Mouse (Mus musculus): ENCODE results near the gene Opcml. TPM values are rescaled to one million over a fixed set of nuclear protein-coding genes. Genes with fewer than 3 reads are reported as not detected.

Gene Opcml
- polyA plus RNA-seq, 1 experiment from 2014 or later, result 1.9 TPM

- Histone ChIP-seq H3K4me1 (ENCODE audit: control insufficient read depth, insufficient read depth, low read length) (no peaks in the 10 kb centered on the region; the same call in 1 of the 2 replicates), H3K36me3 (ENCODE audit: control insufficient read depth, insufficient read depth, low read length) (no peaks in the 10 kb centered on the region), H3K4me3 (ENCODE audit: low read depth, low read length) (peak overlapping the region; percentile 39), H3K27me3 (ENCODE audit: control insufficient read depth, insufficient read depth, low read length) (peaks cover 27% of the 10 kb centered on the region), H3K4me2 (peak overlapping the region; percentile 66), H3K9ac (ENCODE audit: low read depth, low read length) (no peak overlapping the region; the same call in 1 of the 2 replicates), H3K27ac (ENCODE audit: low read depth, low read length) (no peak overlapping the region), H3K9me3 (replicated peaks; ENCODE audit: control insufficient read depth, low read length) (no peaks in the 10 kb centered on the region)
- no peak for ATAC-seq (replicated peaks; ENCODE audit: insufficient number of reproducible peaks, low FRiP score, low TSS enrichment)
- WGBS (ENCODE audit: insufficient replicate concordance), result 2% methylated on average over 12 of the region's 12 CpGs
Measured at GRCm38 (mm10) chr9:27791639-27791966, 1.0 kb downstream of the Opcml start.

GRCm38 (mm10) chr9:27792226-27792625, 1.7 kb downstream of the Opcml start:
- Histone ChIP-seq H3K27me3 (ENCODE audit: control insufficient read depth, insufficient read depth, low read length) (peaks cover 27% of the 10 kb centered on the region), H3K9me3 (replicated peaks; ENCODE audit: control insufficient read depth, low read length) (no peaks in the 10 kb centered on the region)
- ATAC-seq (replicated peaks; ENCODE audit: insufficient number of reproducible peaks, low FRiP score, low TSS enrichment), result no peak

GRCm38 (mm10) chr9:27792994-27793393, 2.4 kb downstream of the Opcml start:
- ATAC-seq (replicated peaks; ENCODE audit: insufficient number of reproducible peaks, low FRiP score, low TSS enrichment), result no peak
- H3K9ac ChIP-seq (ENCODE audit: low read depth, low read length), result no peak overlapping the region
- no peaks in the 10 kb centered on the region for H3K9me3 ChIP-seq (replicated peaks; ENCODE audit: control insufficient read depth, low read length)
- H3K4me1 ChIP-seq (ENCODE audit: control insufficient read depth, insufficient read depth, low read length), result no peaks in the 10 kb centered on the region; the same call in 1 of the 2 replicates
- no peak overlapping the region for H3K27ac ChIP-seq (ENCODE audit: low read depth, low read length)
- no peaks in the 10 kb centered on the region for H3K36me3 ChIP-seq (ENCODE audit: control insufficient read depth, insufficient read depth, low read length)
- H3K27me3 ChIP-seq (ENCODE audit: control insufficient read depth, insufficient read depth, low read length), result peaks cover 27% of the 10 kb centered on the region
- no peak overlapping the region for H3K4me2 ChIP-seq
- 69% methylated on average over 3 of the region's 3 CpGs for WGBS (ENCODE audit: insufficient replicate concordance)
- H3K4me3 ChIP-seq (ENCODE audit: low read depth, low read length), result no peak overlapping the region

More at GRCm38 (mm10) chr9:27792226-27792625, 1.7 kb downstream of the Opcml start:
- Histone ChIP-seq H3K9ac (ENCODE audit: low read depth, low read length) (no peak overlapping the region), H3K36me3 (ENCODE audit: control insufficient read depth, insufficient read depth, low read length) (no peaks in the 10 kb centered on the region), H3K4me3 (ENCODE audit: low read depth, low read length) (no peak overlapping the region), H3K27ac (ENCODE audit: low read depth, low read length) (no peak overlapping the region), H3K4me2 (no peak overlapping the region), H3K4me1 (ENCODE audit: control insufficient read depth, insufficient read depth, low read length) (no peaks in the 10 kb centered on the region; the same call in 1 of the 2 replicates)
- 39% methylated on average over 2 of the region's 2 CpGs for WGBS (ENCODE audit: insufficient replicate concordance)

- no peaks in the 10 kb centered on the region for H3K9me3 ChIP-seq (replicated peaks; ENCODE audit: control insufficient read depth, low read length)
- no peaks in the 10 kb centered on the region for H3K36me3 ChIP-seq (ENCODE audit: control insufficient read depth, insufficient read depth, low read length)
- H3K4me2 ChIP-seq, result no peak overlapping the region
- H3K9ac ChIP-seq (ENCODE audit: low read depth, low read length), result no peak overlapping the region
- ATAC-seq (replicated peaks; ENCODE audit: insufficient number of reproducible peaks, low FRiP score, low TSS enrichment), result no peak
- H3K27me3 ChIP-seq (ENCODE audit: control insufficient read depth, insufficient read depth, low read length), result peaks cover 16% of the 10 kb centered on the region
- 71% methylated on average over 1 of the region's 1 CpGs for WGBS (ENCODE audit: insufficient replicate concordance)
- no peak overlapping the region for H3K27ac ChIP-seq (ENCODE audit: low read depth, low read length)
- H3K4me1 ChIP-seq (ENCODE audit: control insufficient read depth, insufficient read depth, low read length), result no peaks in the 10 kb centered on the region
- H3K4me3 ChIP-seq (ENCODE audit: low read depth, low read length), result no peak overlapping the region
Measured at GRCm38 (mm10) chr9:27796535-27796934, 6.0 kb downstream of the Opcml start.

- Histone ChIP-seq H3K27me3 (ENCODE audit: control insufficient read depth, insufficient read depth, low read length) (no peaks in the 10 kb centered on the region), H3K9ac (ENCODE audit: low read depth, low read length) (no peak overlapping the region), H3K9me3 (replicated peaks; ENCODE audit: control insufficient read depth, low read length) (no peaks in the 10 kb centered on the region), H3K27ac (ENCODE audit: low read depth, low read length) (no peak overlapping the region), H3K4me2 (no peak overlapping the region), H3K4me1 (ENCODE audit: control insufficient read depth, insufficient read depth, low read length) (no peaks in the 10 kb centered on the region), H3K4me3 (ENCODE audit: low read depth, low read length) (no peak overlapping the region), H3K36me3 (ENCODE audit: control insufficient read depth, insufficient read depth, low read length) (no peaks in the 10 kb centered on the region)
- no peak for ATAC-seq (replicated peaks; ENCODE audit: insufficient number of reproducible peaks, low FRiP score, low TSS enrichment)
- 66% methylated on average over 2 of the region's 2 CpGs for WGBS (ENCODE audit: insufficient replicate concordance)
Measured at GRCm38 (mm10) chr9:27800992-27801391, 10.4 kb downstream of the Opcml start.

- H3K27me3 ChIP-seq (ENCODE audit: control insufficient read depth, insufficient read depth, low read length), result no peaks in the 10 kb centered on the region
- H3K4me2 ChIP-seq, result no peak overlapping the region
- no peaks in the 10 kb centered on the region for H3K9me3 ChIP-seq (replicated peaks; ENCODE audit: control insufficient read depth, low read length)
- 71% methylated on average over 3 of the region's 3 CpGs for WGBS (ENCODE audit: insufficient replicate concordance)
- no peak overlapping the region for H3K9ac ChIP-seq (ENCODE audit: low read depth, low read length)
- H3K27ac ChIP-seq (ENCODE audit: low read depth, low read length), result no peak overlapping the region
- no peaks in the 10 kb centered on the region for H3K36me3 ChIP-seq (ENCODE audit: control insufficient read depth, insufficient read depth, low read length)
- no peak overlapping the region for H3K4me3 ChIP-seq (ENCODE audit: low read depth, low read length)
- no peaks in the 10 kb centered on the region for H3K4me1 ChIP-seq (ENCODE audit: control insufficient read depth, insufficient read depth, low read length)
- no peak for ATAC-seq (replicated peaks; ENCODE audit: insufficient number of reproducible peaks, low FRiP score, low TSS enrichment)
Measured at GRCm38 (mm10) chr9:27801807-27802206, 11.2 kb downstream of the Opcml start.

- H3K9ac ChIP-seq (ENCODE audit: low read depth, low read length), result no peak overlapping the region
- H3K27ac ChIP-seq (ENCODE audit: low read depth, low read length), result no peak overlapping the region
- no peaks in the 10 kb centered on the region for H3K4me1 ChIP-seq (ENCODE audit: control insufficient read depth, insufficient read depth, low read length)
Measured at GRCm38 (mm10) chr9:27802379-27802778, 11.8 kb downstream of the Opcml start.

GRCm38 (mm10) chr9:27804461-27804860, 13.9 kb downstream of the Opcml start:
- H3K27ac ChIP-seq (ENCODE audit: low read depth, low read length), result no peak overlapping the region
- 81% methylated on average over 3 of the region's 3 CpGs for WGBS (ENCODE audit: insufficient replicate concordance)
- H3K27me3 ChIP-seq (ENCODE audit: control insufficient read depth, insufficient read depth, low read length), result no peaks in the 10 kb centered on the region

More at GRCm38 (mm10) chr9:27802379-27802778, 11.8 kb downstream of the Opcml start:
- Histone ChIP-seq H3K4me3 (ENCODE audit: low read depth, low read length) (no peak overlapping the region), H3K36me3 (ENCODE audit: control insufficient read depth, insufficient read depth, low read length) (no peaks in the 10 kb centered on the region), H3K9me3 (replicated peaks; ENCODE audit: control insufficient read depth, low read length) (no peaks in the 10 kb centered on the region), H3K4me2 (no peak overlapping the region), H3K27me3 (ENCODE audit: control insufficient read depth, insufficient read depth, low read length) (no peaks in the 10 kb centered on the region)
- ATAC-seq (replicated peaks; ENCODE audit: insufficient number of reproducible peaks, low FRiP score, low TSS enrichment), result no peak

GRCm38 (mm10) chr9:27809741-27810140, 19.2 kb downstream of the Opcml start:
- H3K4me3 ChIP-seq (ENCODE audit: low read depth, low read length), result no peak overlapping the region
- H3K4me2 ChIP-seq, result no peak overlapping the region
- H3K9ac ChIP-seq (ENCODE audit: low read depth, low read length), result no peak overlapping the region
- no peaks in the 10 kb centered on the region for H3K27me3 ChIP-seq (ENCODE audit: control insufficient read depth, insufficient read depth, low read length)
- no peak for ATAC-seq (replicated peaks; ENCODE audit: insufficient number of reproducible peaks, low FRiP score, low TSS enrichment)
- WGBS (ENCODE audit: insufficient replicate concordance), result 76% methylated on average over 8 of the region's 8 CpGs
- H3K9me3 ChIP-seq (replicated peaks; ENCODE audit: control insufficient read depth, low read length), result no peaks in the 10 kb centered on the region
- no peaks in the 10 kb centered on the region for H3K36me3 ChIP-seq (ENCODE audit: control insufficient read depth, insufficient read depth, low read length)
- H3K4me1 ChIP-seq (ENCODE audit: control insufficient read depth, insufficient read depth, low read length), result no peaks in the 10 kb centered on the region
- H3K27ac ChIP-seq (ENCODE audit: low read depth, low read length), result no peak overlapping the region

More at GRCm38 (mm10) chr9:27804461-27804860, 13.9 kb downstream of the Opcml start:
- Histone ChIP-seq H3K4me1 (ENCODE audit: control insufficient read depth, insufficient read depth, low read length) (no peaks in the 10 kb centered on the region), H3K36me3 (ENCODE audit: control insufficient read depth, insufficient read depth, low read length) (no peaks in the 10 kb centered on the region), H3K4me2 (no peak overlapping the region), H3K9ac (ENCODE audit: low read depth, low read length) (no peak overlapping the region), H3K4me3 (ENCODE audit: low read depth, low read length) (no peak overlapping the region), H3K9me3 (replicated peaks; ENCODE audit: control insufficient read depth, low read length) (no peaks in the 10 kb centered on the region)
- ATAC-seq (replicated peaks; ENCODE audit: insufficient number of reproducible peaks, low FRiP score, low TSS enrichment), result no peak

Measured in heart, embryonic 11.5 days (tissue).